Comparison of ENCODE assay signal across 17 mouse cellular contexts in the genomic region with DNA sequence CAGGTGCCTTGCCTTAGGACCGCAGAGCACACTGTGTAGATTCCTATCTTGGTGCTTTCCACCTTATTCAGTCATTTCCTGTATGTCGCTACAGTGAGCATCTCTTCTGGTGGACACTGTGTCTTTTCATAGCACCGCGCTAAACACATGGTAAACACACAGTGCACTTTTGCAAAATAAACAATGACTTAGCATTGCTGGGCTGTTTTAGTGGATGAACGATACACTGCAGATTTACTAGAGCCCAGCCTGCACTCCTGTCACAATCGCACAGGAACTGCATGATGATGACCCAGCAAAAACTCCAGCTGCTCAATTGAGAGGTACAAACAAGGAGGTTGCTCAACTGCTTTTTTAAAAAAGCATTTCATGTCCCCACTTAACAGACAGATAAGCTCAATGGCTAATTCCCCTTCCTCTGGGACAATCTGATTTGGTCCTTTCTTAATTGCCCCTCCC. TPM values are rescaled to one million over a fixed set of nuclear protein-coding genes. Genes with fewer than 3 reads are reported as not detected.
DNase-seq lines count a peak whose midpoint lies in the region; ATAC-seq and TF ChIP-seq lines count a peak whose summit lies in the region.
"Had no signal": no experiment of that assay in that cellular context is flagged by ENCODE, and none has a peak within 500 bp of the region (broad histone marks: within the 10 kb centered on the region; RNA-seq: fewer than 3 reads in every experiment).

No protein-coding gene starts in this region.

- H3K4me1 ChIP-seq in bone marrow, adult 2 months (ENCODE audit: control insufficient read depth, insufficient read depth, low read length): peaks cover 7% of the 10 kb centered on the region
- peaks cover 11% of the 10 kb centered on the region for H3K4me1 ChIP-seq in forebrain, embryonic 15.5 days

- WGBS in bone marrow, adult 2 months: 17% methylated on average over 6 of the region's 6 CpGs
- WGBS in forebrain, embryonic 15.5 days: 93% methylated on average over 6 of the region's 6 CpGs

- peak overlapping the region; percentile 52; the same call in 1 of the 2 replicates for H3K27ac ChIP-seq in bone marrow, adult 2 months (ENCODE audit: control insufficient read depth, insufficient read depth, low read depth, low read length, poor library complexity)
- H3K27ac ChIP-seq in forebrain, embryonic 15.5 days (replicated peaks): no peak overlapping the region
- H3K27ac ChIP-seq: embryonic facial prominence, embryonic 12.5 days; heart, adult 2 months; liver, embryonic 13.5 days; neural tube, embryonic 15.5 days had no signal

- no peak for TF ChIP-seq CTCF in bone marrow, adult 2 months (IDR thresholded peaks at IDR 0.05; ENCODE audit: control insufficient read depth, insufficient read depth, low read length)

- H3K27me3 ChIP-seq in forebrain, embryonic 15.5 days: no peaks in the 10 kb centered on the region
- H3K27me3 ChIP-seq: embryonic facial prominence, embryonic 12.5 days; liver, embryonic 13.5 days; neural tube, embryonic 15.5 days had no signal

- no peak for ATAC-seq in forebrain, embryonic 15.5 days (replicated peaks)
- ATAC-seq: hindbrain, embryonic 16.5 days had no signal

- no peak overlapping the region for H3K4me2 ChIP-seq in forebrain, embryonic 15.5 days (replicated peaks)
- H3K4me2 ChIP-seq: embryonic facial prominence, embryonic 12.5 days; liver, embryonic 13.5 days; neural tube, embryonic 15.5 days had no signal

- no peaks in the 10 kb centered on the region for H3K9me3 ChIP-seq in forebrain, embryonic 15.5 days
- H3K9me3 ChIP-seq: embryonic facial prominence, embryonic 12.5 days; liver, embryonic 13.5 days; neural tube, embryonic 15.5 days had no signal

- no peak overlapping the region for H3K4me3 ChIP-seq in bone marrow, adult 2 months (replicated peaks; ENCODE audit: control insufficient read depth, low read depth, low read length)
- no peak overlapping the region for H3K4me3 ChIP-seq in forebrain, embryonic 15.5 days
- H3K4me3 ChIP-seq: embryonic facial prominence, embryonic 12.5 days; heart, adult 2 months; liver, embryonic 13.5 days; neural tube, embryonic 15.5 days had no signal

- H3K36me3 ChIP-seq in forebrain, embryonic 15.5 days: peaks cover 45% of the 10 kb centered on the region

- TF ChIP-seq POLR2A in bone marrow, adult 2 months (IDR thresholded peaks at IDR 0.05; ENCODE audit: borderline replicate concordance, control insufficient read depth, low read depth, low read length): no peak

- no peak overlapping the region for H3K9ac ChIP-seq in forebrain, embryonic 15.5 days (replicated peaks)
- H3K9ac ChIP-seq: embryonic facial prominence, embryonic 12.5 days; liver, embryonic 13.5 days; neural tube, embryonic 15.5 days had no signal

- DNase-seq in 416B (ENCODE audit: low read depth) (peak; percentile 83), A20 (ENCODE audit: low read depth, low spot score) (peak; percentile 59)
- peak; percentile 27 for DNase-seq in lung, postnatal 36 days
- no peak for DNase-seq in frontal cortex, postnatal 25 days (ENCODE audit: low spot score in 2 of 2)
- DNase-seq in frontal cortex, postnatal 10 days (ENCODE audit: low spot score in 2 of 2): no peak
- DNase-seq: adrenal gland, postnatal 25 days; heart, adult 2 months; heart, postnatal 14 days; kidney, adult 8-10 months; kidney, postnatal 36 days; liver, embryonic 13.5 days; retina, postnatal 1 day had no signal

RNA-seq across cellular contexts. Expression of a gene that starts 2.6 kb away (rescaled TPM):
- polyA plus RNA-seq in bone marrow, adult 2 months (2011; ENCODE audit: insufficient read depth, insufficient read length, low replicate concordance, missing spikeins): 3.3 and 13.9 TPM in 2 replicates
- 23.9 and 25.9 TPM in 2 replicates for polyA plus RNA-seq in forebrain, embryonic 15.5 days (2015; fragmentation: Nextera tagmentation; extraction: Ambion mirVana)

RNA-seq across cellular contexts. Expression of a gene that starts 35.1 kb away (rescaled TPM):
- polyA plus RNA-seq in bone marrow, adult 2 months (2011; ENCODE audit: insufficient read depth, insufficient read length, low replicate concordance, missing spikeins): 4.3 and 7.7 TPM in 2 replicates
- 10.5 and 11.7 TPM in 2 replicates for polyA plus RNA-seq in forebrain, embryonic 15.5 days (2015; fragmentation: Nextera tagmentation; extraction: Ambion mirVana)

Comparison
In these comparisons a context has a peak if more than half of its experiments do, and no peak if none do; other contexts are left out.
1. DNase-seq: peak in 416B (single experiment), A20 (single experiment) and lung, postnatal 36 days (single experiment); none in frontal cortex, postnatal 25 days (0 of 2) and frontal cortex, postnatal 10 days (0 of 2).